Mouse (Mus musculus): Measurements from ENCODE around the gene Egfl7.

GRCm38 (mm10) chr2:26641006-26641647 is 61.3 kb downstream of the Egfl7 start:
- no peak for TF ChIP-seq CTCF (IDR thresholded peaks at IDR 0.05; ENCODE audit: borderline replicate concordance, control insufficient read depth, extremely low read depth, insufficient read depth, low read length, poor library complexity)
- TF ChIP-seq POLR2A (IDR thresholded peaks at IDR 0.05; ENCODE audit: control insufficient read depth, extremely low read depth, insufficient read depth, low read length, poor library complexity): no peak

Measured in thymus, adult 2 months (tissue).